Mouse (Mus musculus) thymus, adult 18-20 months (tissue): ENCODE results near the gene Plekhg2.
A peak's percentile ranks its signal among the peaks of the same experiment; 100 is the strongest.

Source experiments
- DNase-seq, 2 experiments: peaks; one replicate each; pipeline ENCODE4 v3.0.0; 2022; ENCODE audit warnings: mixed read lengths in 2 of 2

Plekhg2 gene

GRCm38 (mm10) chr7:28334534-28334933, 37.9 kb downstream of the Plekhg2 start:
- DNase-seq = no peak

- no peak for DNase-seq
These were observed 44.1 kb downstream of the Plekhg2 start for GRCm38 (mm10) chr7:28328260-28328659.

- no peak for DNase-seq
These were observed 45.9 kb downstream of the Plekhg2 start for GRCm38 (mm10) chr7:28326457-28326856.

- DNase-seq = no peak
These were observed 47.1 kb downstream of the Plekhg2 start for GRCm38 (mm10) chr7:28325293-28325692.

- no peak for DNase-seq
These were observed 50.3 kb downstream of the Plekhg2 start for GRCm38 (mm10) chr7:28321974-28322720.

- DNase-seq = no peak
These were observed 53.7 kb downstream of the Plekhg2 start for GRCm38 (mm10) chr7:28318714-28319113.

- no peak for DNase-seq
These were observed 54.4 kb downstream of the Plekhg2 start for GRCm38 (mm10) chr7:28318036-28318435.

- DNase-seq = peak; percentile 92 to 93
These were observed 60.4 kb downstream of the Plekhg2 start, which contains the start of gene Timm50 for GRCm38 (mm10) chr7:28311926-28312543. Gene Timm50 (minus strand): TSS chr7:28312072.

- no peak for DNase-seq
These were observed 61.1 kb downstream of the Plekhg2 start for GRCm38 (mm10) chr7:28311151-28311925.

GRCm38 (mm10) chr7:28309737-28310136, 62.7 kb downstream of the Plekhg2 start:
- no peak for DNase-seq
